Mouse (Mus musculus) forebrain, embryonic 13.5 days (tissue): Measurements from ENCODE around the gene Tmod3. TPM values are rescaled to one million over a fixed set of nuclear protein-coding genes. Genes with fewer than 3 reads are reported as not detected.
"Not testable (repeated sequence)": the region's sequence is repeated elsewhere in the genome, so short reads cannot be mapped to it uniquely, and the experiment has no call there.

Experiments
- ATAC-seq: fragments of 200-750 bp; cut with Nextera tagmentation; 2 replicates; pipeline ENCODE4 v1.8.0; 2017
- H3K27ac ChIP-seq: fragments of 300-500 bp; sonication (generic); 2 replicates; pipeline ENCODE4 v1.5.1; 2015; ENCODE audit warnings: inconsistent platforms, mild to moderate bottlenecking, moderate library complexity
- H3K27me3 ChIP-seq: fragments of 300-500 bp; sonication (generic); 2 replicates; pipeline ENCODE4 v1.6.1; 2015; ENCODE audit warnings: mild to moderate bottlenecking, inconsistent platforms
- H3K36me3 ChIP-seq: fragments of 300-500 bp; sonication (generic); 2 replicates; pipeline ENCODE4 v1.6.1; 2015; ENCODE audit warnings: mild to moderate bottlenecking, inconsistent platforms; ENCODE audit not compliant: poor library complexity, severe bottlenecking
- H3K4me1 ChIP-seq: fragments of 300-500 bp; sonication (generic); 2 replicates; pipeline ENCODE4 v1.6.1; 2015; ENCODE audit warnings: inconsistent platforms
- H3K4me2 ChIP-seq: fragments of 300-500 bp; sonication (generic); 2 replicates; pipeline ENCODE4 v1.6.1; 2015; ENCODE audit warnings: inconsistent platforms, mild to moderate bottlenecking, moderate library complexity
- H3K4me3 ChIP-seq: fragments of 300-500 bp; sonication (generic); 2 replicates; pipeline ENCODE4 v1.5.1; 2015; ENCODE audit warnings: mild to moderate bottlenecking, inconsistent platforms
- H3K9ac ChIP-seq: fragments of 300-500 bp; sonication (generic); 2 replicates; pipeline ENCODE4 v1.6.1; 2015; ENCODE audit warnings: mild to moderate bottlenecking, inconsistent platforms
- H3K9me3 ChIP-seq: fragments of 300-500 bp; sonication (generic); replicated peaks from 2 replicates; pipeline ENCODE4 v1.6.1; 2016; ENCODE audit warnings: inconsistent platforms
- WGBS: fragments of 180-500 bp; shearing (Covaris S2); methylation state at CpG from one replicate; pipeline ENCODE4 v1.1.7; 2015; 5-methylcytosine and 5-hydroxymethylcytosine counted together
- polyA plus RNA-seq: library from polyadenylated mRNA; unstranded; fragments of >200 nt; fragmentation: Nextera tagmentation; extraction: Ambion mirVana; gene quantifications from 2 replicates; pipeline ENCODE4 v1.2.1, GENCODE M21; 2015

Tmod3 gene
- polyA plus RNA-seq, 1 experiment from 2014 or later = 101 TPM

- H3K4me1 ChIP-seq = peaks cover 4% of the 10 kb centered on the region; the same call in 1 of the 2 replicates
- H3K27me3 ChIP-seq = no peaks in the 10 kb centered on the region
- ATAC-seq = no peak
- WGBS = 58% methylated on average over 4 of the region's 4 CpGs
- no peaks in the 10 kb centered on the region for H3K9me3 ChIP-seq
- no peak overlapping the region for H3K4me3 ChIP-seq
- no peaks in the 10 kb centered on the region for H3K36me3 ChIP-seq
- no peak overlapping the region for H3K9ac ChIP-seq
- no peak overlapping the region for H3K4me2 ChIP-seq
- no peak overlapping the region for H3K27ac ChIP-seq
These were observed 37.7 kb downstream of the Tmod3 start for GRCm38 (mm10) chr9:75521788-75522187.

GRCm38 (mm10) chr9:75520940-75521339, 38.5 kb downstream of the Tmod3 start:
- no peak for ATAC-seq
- H3K9ac ChIP-seq = no peak overlapping the region
- H3K4me2 ChIP-seq = no peak overlapping the region
- no peak overlapping the region for H3K4me3 ChIP-seq
- H3K4me1 ChIP-seq = peaks cover 4% of the 10 kb centered on the region; the same call in 1 of the 2 replicates
- H3K27me3 ChIP-seq = no peaks in the 10 kb centered on the region
- no peaks in the 10 kb centered on the region for H3K36me3 ChIP-seq
- no peak overlapping the region for H3K27ac ChIP-seq
- no peaks in the 10 kb centered on the region for H3K9me3 ChIP-seq
- 94% methylated on average over 8 of the region's 8 CpGs for WGBS

GRCm38 (mm10) chr9:75517751-75518150, 41.7 kb downstream of the Tmod3 start:
- no peaks in the 10 kb centered on the region for H3K27me3 ChIP-seq
- H3K4me1 ChIP-seq = no peaks in the 10 kb centered on the region
- H3K4me2 ChIP-seq = no peak overlapping the region
- H3K9ac ChIP-seq = no peak overlapping the region
- peaks cover 18% of the 10 kb centered on the region for H3K36me3 ChIP-seq
- H3K27ac ChIP-seq = no peak overlapping the region
- H3K4me3 ChIP-seq = no peak overlapping the region
- ATAC-seq = no peak
- WGBS = 84% methylated on average over 3 of the region's 3 CpGs
- no peaks in the 10 kb centered on the region for H3K9me3 ChIP-seq

- Histone ChIP-seq H3K27ac (no peak overlapping the region), H3K4me2 (no peak overlapping the region), H3K4me1 (peaks cover 8% of the 10 kb centered on the region), H3K27me3 (no peaks in the 10 kb centered on the region), H3K4me3 (no peak overlapping the region), H3K9ac (no peak overlapping the region), H3K9me3 (no peaks in the 10 kb centered on the region), H3K36me3 (peaks cover 18% of the 10 kb centered on the region)
- ATAC-seq = peak; percentile 89
- 63% methylated on average over 12 of the region's 12 CpGs for WGBS
These were observed 43.9 kb downstream of the Tmod3 start for GRCm38 (mm10) chr9:75515464-75516113.

- Histone ChIP-seq H3K27me3 (no peaks in the 10 kb centered on the region), H3K4me2 (no peak overlapping the region), H3K27ac (peak overlapping the region; percentile 68), H3K4me1 (peaks cover 8% of the 10 kb centered on the region), H3K9me3 (no peaks in the 10 kb centered on the region), H3K36me3 (peaks cover 50% of the 10 kb centered on the region), H3K9ac (no peak overlapping the region), H3K4me3 (no peak overlapping the region)
- peak; percentile 75 for ATAC-seq
- WGBS = 58% methylated on average over 8 of the region's 8 CpGs
These were observed 48.1 kb downstream of the Tmod3 start for GRCm38 (mm10) chr9:75511236-75511939.

- Histone ChIP-seq H3K27me3 (no peaks in the 10 kb centered on the region), H3K36me3 (peaks cover 75% of the 10 kb centered on the region), H3K9ac (no peak overlapping the region), H3K4me3 (no peak overlapping the region), H3K27ac (no peak overlapping the region), H3K4me2 (no peak overlapping the region), H3K9me3 (no peaks in the 10 kb centered on the region), H3K4me1 (no peaks in the 10 kb centered on the region)
- ATAC-seq = no peak
- WGBS = 93% methylated on average over 6 of the region's 6 CpGs
These were observed 55.1 kb downstream of the Tmod3 start for GRCm38 (mm10) chr9:75504311-75504710.

GRCm38 (mm10) chr9:75498571-75498970, 60.9 kb downstream of the Tmod3 start:
- Histone ChIP-seq H3K27me3 (no peaks in the 10 kb centered on the region), H3K4me2 (no peak overlapping the region), H3K9ac (no peak overlapping the region), H3K27ac (no peak overlapping the region), H3K4me1 (no peaks in the 10 kb centered on the region), H3K36me3 (peaks cover 51% of the 10 kb centered on the region), H3K9me3 (no peaks in the 10 kb centered on the region), H3K4me3 (no peak overlapping the region)
- WGBS = 93% methylated on average over 7 of the region's 7 CpGs
- no peak for ATAC-seq

- Histone ChIP-seq H3K27ac (no peak overlapping the region), H3K9me3 (no peaks in the 10 kb centered on the region), H3K9ac (no peak overlapping the region), H3K4me1 (no peaks in the 10 kb centered on the region), H3K4me3 (no peak overlapping the region), H3K36me3 (peaks cover 28% of the 10 kb centered on the region), H3K4me2 (no peak overlapping the region), H3K27me3 (no peaks in the 10 kb centered on the region)
- WGBS = 91% methylated on average over 10 of the region's 10 CpGs
- no peak for ATAC-seq
These were observed 63.5 kb downstream of the Tmod3 start for GRCm38 (mm10) chr9:75495945-75496344.

GRCm38 (mm10) chr9:75494407-75495005, 65.0 kb downstream of the Tmod3 start:
- no peak overlapping the region for H3K9ac ChIP-seq
- peaks cover 21% of the 10 kb centered on the region for H3K36me3 ChIP-seq
- no peak overlapping the region for H3K4me3 ChIP-seq
- no peaks in the 10 kb centered on the region for H3K9me3 ChIP-seq
- no peak overlapping the region for H3K27ac ChIP-seq
- no peaks in the 10 kb centered on the region for H3K27me3 ChIP-seq
- WGBS = 88% methylated on average over 9 of the region's 9 CpGs
- H3K4me2 ChIP-seq = no peak overlapping the region
- no peak for ATAC-seq
- H3K4me1 ChIP-seq = no peaks in the 10 kb centered on the region

- 96% methylated on average over 7 of the region's 7 CpGs for WGBS
- not testable (repeated sequence) for H3K27me3 ChIP-seq, ATAC-seq, H3K4me1 ChIP-seq, H3K36me3 ChIP-seq, H3K9ac ChIP-seq, H3K27ac ChIP-seq, H3K4me3 ChIP-seq, H3K9me3 ChIP-seq, H3K4me2 ChIP-seq
These were observed 71.2 kb downstream of the Tmod3 start for GRCm38 (mm10) chr9:75488255-75488654.

GRCm38 (mm10) chr9:75485231-75485630, 74.2 kb downstream of the Tmod3 start:
- 89% methylated on average over 6 of the region's 6 CpGs for WGBS
- no peaks in the 10 kb centered on the region for H3K4me1 ChIP-seq
- peaks cover 13% of the 10 kb centered on the region for H3K36me3 ChIP-seq
- no peaks in the 10 kb centered on the region for H3K27me3 ChIP-seq
- H3K9me3 ChIP-seq = no peaks in the 10 kb centered on the region
- H3K4me2 ChIP-seq = no peak overlapping the region
- H3K4me3 ChIP-seq = no peak overlapping the region
- ATAC-seq = no peak
- H3K9ac ChIP-seq = no peak overlapping the region
- H3K27ac ChIP-seq = no peak overlapping the region

- 92% methylated on average over 5 of the region's 5 CpGs for WGBS
- Histone ChIP-seq H3K4me1 (peaks cover 10% of the 10 kb centered on the region; the same call in 1 of the 2 replicates), H3K4me2 (no peak overlapping the region), H3K9ac (no peak overlapping the region), H3K36me3 (peaks cover 13% of the 10 kb centered on the region), H3K27ac (no peak overlapping the region), H3K9me3 (no peaks in the 10 kb centered on the region), H3K4me3 (no peak overlapping the region), H3K27me3 (no peaks in the 10 kb centered on the region)
- no peak for ATAC-seq
These were observed 78.9 kb downstream of the Tmod3 start for GRCm38 (mm10) chr9:75480536-75481075.
